Mouse (Mus musculus): ENCODE measurements around the gene Supt16. TPM values are rescaled to one million over a fixed set of nuclear protein-coding genes. Genes with fewer than 3 reads are reported as not detected.

Supt16 gene
- 28.0 and 29.8 TPM in 2 replicates for polyA plus RNA-seq (2015; fragmentation: Nextera tagmentation; extraction: Ambion mirVana)

GRCm38 (mm10) chr14:52197156-52197878 lies at the start of gene Supt16:
TSS of gene Supt16 (minus strand) at chr14:52197416.
- WGBS, result under 1% methylated on average over 59 of the region's 59 CpGs

GRCm38 (mm10) chr14:52246129-52246528 lies 48.9 kb upstream of the Supt16 start:
- Histone ChIP-seq H3K4me1 (peaks cover 41% of the 10 kb centered on the region), H3K9ac (no peak overlapping the region), H3K4me2 (no peak overlapping the region), H3K4me3 (no peak overlapping the region), H3K27ac (replicated peaks) (no peak overlapping the region), H3K27me3 (replicated peaks) (no peaks in the 10 kb centered on the region), H3K36me3 (peaks cover 5% of the 10 kb centered on the region), H3K9me3 (no peaks in the 10 kb centered on the region)
- WGBS, result 68% methylated on average over 4 of the region's 4 CpGs
- ATAC-seq (ENCODE audit: extremely low read depth, insufficient number of reproducible peaks, low FRiP score, low TSS enrichment), result no peak

More at GRCm38 (mm10) chr14:52197156-52197878, at the start of gene Supt16:
- H3K27ac ChIP-seq (replicated peaks), result peak within 1 kb of the TSS; percentile 98
- H3K36me3 ChIP-seq, result peaks cover 56% of the 10 kb centered on the region
- no peaks in the 10 kb centered on the region for H3K27me3 ChIP-seq (replicated peaks)
- H3K9ac ChIP-seq, result peak within 1 kb of the TSS; percentile 99
- H3K9me3 ChIP-seq, result no peaks in the 10 kb centered on the region
- ATAC-seq (ENCODE audit: extremely low read depth, insufficient number of reproducible peaks, low FRiP score, low TSS enrichment), result peak; percentile 91
- peaks cover 23% of the 10 kb centered on the region for H3K4me1 ChIP-seq
- H3K4me3 ChIP-seq, result peak within 1 kb of the TSS; percentile 100
- H3K4me2 ChIP-seq, result peak within 1 kb of the TSS; percentile 79

- no peak; the same call in 1 of the 2 replicates for ATAC-seq (ENCODE audit: extremely low read depth, insufficient number of reproducible peaks, low FRiP score, low TSS enrichment)
Observed at GRCm38 (mm10) chr14:52244690-52245042, 47.5 kb upstream of the Supt16 start.

GRCm38 (mm10) chr14:52244041-52244689 lies 46.9 kb upstream of the Supt16 start:
- 1% methylated on average over 32 of the region's 32 CpGs for WGBS

More at GRCm38 (mm10) chr14:52244690-52245042, 47.5 kb upstream of the Supt16 start:
- no peaks in the 10 kb centered on the region for H3K27me3 ChIP-seq (replicated peaks)
- peak overlapping the region; percentile 78 for H3K27ac ChIP-seq (replicated peaks)
- peak overlapping the region; percentile 91 for H3K9ac ChIP-seq
- peaks cover 1% of the 10 kb centered on the region for H3K36me3 ChIP-seq
- peaks cover 41% of the 10 kb centered on the region for H3K4me1 ChIP-seq
- 10% methylated on average over 7 of the region's 7 CpGs for WGBS
- peak overlapping the region; percentile 89 for H3K4me3 ChIP-seq
- H3K4me2 ChIP-seq, result peak overlapping the region; percentile 91
- H3K9me3 ChIP-seq, result no peaks in the 10 kb centered on the region

GRCm38 (mm10) chr14:52236216-52236615 lies 39.0 kb upstream of the Supt16 start:
- Histone ChIP-seq H3K4me1 (no peaks in the 10 kb centered on the region), H3K4me3 (no peak overlapping the region), H3K27ac (replicated peaks) (no peak overlapping the region), H3K36me3 (peaks cover 75% of the 10 kb centered on the region), H3K9me3 (no peaks in the 10 kb centered on the region), H3K9ac (no peak overlapping the region), H3K4me2 (no peak overlapping the region), H3K27me3 (replicated peaks) (no peaks in the 10 kb centered on the region)
- 95% methylated on average over 1 of the region's 1 CpGs for WGBS
- ATAC-seq (ENCODE audit: extremely low read depth, insufficient number of reproducible peaks, low FRiP score, low TSS enrichment), result no peak

More at GRCm38 (mm10) chr14:52244041-52244689, 46.9 kb upstream of the Supt16 start:
- peak overlapping the region; percentile 89 for H3K4me3 ChIP-seq
- no peaks in the 10 kb centered on the region for H3K27me3 ChIP-seq (replicated peaks)
- H3K36me3 ChIP-seq, result peaks cover 5% of the 10 kb centered on the region
- H3K9ac ChIP-seq, result peak overlapping the region; percentile 91
- no peaks in the 10 kb centered on the region for H3K9me3 ChIP-seq
- peaks cover 41% of the 10 kb centered on the region for H3K4me1 ChIP-seq
- peak overlapping the region; percentile 78 for H3K27ac ChIP-seq (replicated peaks)
- peak overlapping the region; percentile 91 for H3K4me2 ChIP-seq
- ATAC-seq (ENCODE audit: extremely low read depth, insufficient number of reproducible peaks, low FRiP score, low TSS enrichment), result peak; percentile 97

- no peak for ATAC-seq (ENCODE audit: extremely low read depth, insufficient number of reproducible peaks, low FRiP score, low TSS enrichment)
- Histone ChIP-seq H3K36me3 (peaks cover 86% of the 10 kb centered on the region), H3K4me1 (no peaks in the 10 kb centered on the region), H3K27me3 (replicated peaks) (no peaks in the 10 kb centered on the region), H3K4me3 (no peak overlapping the region), H3K9me3 (no peaks in the 10 kb centered on the region), H3K27ac (replicated peaks) (no peak overlapping the region), H3K9ac (no peak overlapping the region), H3K4me2 (no peak overlapping the region)
- 86% methylated on average over 7 of the region's 7 CpGs for WGBS
Observed at GRCm38 (mm10) chr14:52235165-52235564, 37.9 kb upstream of the Supt16 start.

- H3K9ac ChIP-seq, result no peak overlapping the region
- H3K27me3 ChIP-seq (replicated peaks), result no peaks in the 10 kb centered on the region
- H3K9me3 ChIP-seq, result no peaks in the 10 kb centered on the region
- no peak for ATAC-seq (ENCODE audit: extremely low read depth, insufficient number of reproducible peaks, low FRiP score, low TSS enrichment)
- no peak overlapping the region for H3K4me3 ChIP-seq
- H3K27ac ChIP-seq (replicated peaks), result no peak overlapping the region
- peaks cover 98% of the 10 kb centered on the region for H3K36me3 ChIP-seq
- no peaks in the 10 kb centered on the region for H3K4me1 ChIP-seq
- 87% methylated on average over 6 of the region's 6 CpGs for WGBS
- no peak overlapping the region for H3K4me2 ChIP-seq
Observed at GRCm38 (mm10) chr14:52232249-52232648, 35.0 kb upstream of the Supt16 start.

- Histone ChIP-seq H3K4me1 (no peaks in the 10 kb centered on the region), H3K4me2 (no peak overlapping the region), H3K9me3 (no peaks in the 10 kb centered on the region), H3K4me3 (no peak overlapping the region), H3K9ac (no peak overlapping the region), H3K27me3 (replicated peaks) (no peaks in the 10 kb centered on the region), H3K27ac (replicated peaks) (no peak overlapping the region), H3K36me3 (peaks cover 99% of the 10 kb centered on the region)
- no peak for ATAC-seq (ENCODE audit: extremely low read depth, insufficient number of reproducible peaks, low FRiP score, low TSS enrichment)
- 64% methylated on average over 2 of the region's 2 CpGs for WGBS
Observed at GRCm38 (mm10) chr14:52225972-52226371, 28.8 kb upstream of the Supt16 start.

- H3K4me1 ChIP-seq, result no peaks in the 10 kb centered on the region
- peaks cover 96% of the 10 kb centered on the region for H3K36me3 ChIP-seq
- ATAC-seq (ENCODE audit: extremely low read depth, insufficient number of reproducible peaks, low FRiP score, low TSS enrichment), result no peak
- no peaks in the 10 kb centered on the region for H3K9me3 ChIP-seq
- H3K4me3 ChIP-seq, result no peak overlapping the region
- H3K27ac ChIP-seq (replicated peaks), result no peak overlapping the region
- no peaks in the 10 kb centered on the region for H3K27me3 ChIP-seq (replicated peaks)
- WGBS, result 79% methylated on average over 5 of the region's 5 CpGs
- H3K9ac ChIP-seq, result no peak overlapping the region
- no peak overlapping the region for H3K4me2 ChIP-seq
Observed at GRCm38 (mm10) chr14:52217261-52217660, 20.0 kb upstream of the Supt16 start.

GRCm38 (mm10) chr14:52199412-52199811 lies 2.2 kb upstream of the Supt16 start:
- 83% methylated on average over 4 of the region's 4 CpGs for WGBS
- H3K36me3 ChIP-seq, result peaks cover 60% of the 10 kb centered on the region
- no peak for ATAC-seq (ENCODE audit: extremely low read depth, insufficient number of reproducible peaks, low FRiP score, low TSS enrichment)

GRCm38 (mm10) chr14:52198141-52198540 lies 925 bp upstream of the Supt16 start:
- no peak for ATAC-seq (ENCODE audit: extremely low read depth, insufficient number of reproducible peaks, low FRiP score, low TSS enrichment)
- H3K27me3 ChIP-seq (replicated peaks), result no peaks in the 10 kb centered on the region
- peaks cover 23% of the 10 kb centered on the region for H3K4me1 ChIP-seq
- H3K4me2 ChIP-seq, result peak overlapping the region; percentile 79
- no peak overlapping the region; the same call in 1 of the 2 replicates for H3K27ac ChIP-seq (replicated peaks)
- peak overlapping the region; percentile 100 for H3K4me3 ChIP-seq
- H3K36me3 ChIP-seq, result peaks cover 57% of the 10 kb centered on the region
- H3K9ac ChIP-seq, result peak overlapping the region; percentile 99
- WGBS, result 25% methylated on average over 3 of the region's 3 CpGs
- no peaks in the 10 kb centered on the region for H3K9me3 ChIP-seq

More at GRCm38 (mm10) chr14:52199412-52199811, 2.2 kb upstream of the Supt16 start:
- Histone ChIP-seq H3K27ac (replicated peaks) (no peak overlapping the region), H3K27me3 (replicated peaks) (no peaks in the 10 kb centered on the region), H3K4me2 (no peak overlapping the region), H3K9ac (no peak overlapping the region), H3K9me3 (no peaks in the 10 kb centered on the region), H3K4me1 (peaks cover 23% of the 10 kb centered on the region), H3K4me3 (no peak overlapping the region)
